Mouse (Mus musculus) regulatory T cell (primary cell): ENCODE results near the gene Mical3.
"Not testable (repeated sequence)": the region's sequence is repeated elsewhere in the genome, so short reads cannot be mapped to it uniquely, and the experiment has no call there.

Experiments used
- in situ Hi-C: fragments of 300-600 bp; cut with MboI, MseI; formaldehyde crosslinking; loops from one replicate; pipeline ENCODE4 v1.15.1; 2025; ENCODE audit warnings: high pct_unique_total_duplicates

Mical3 gene

DNA sequence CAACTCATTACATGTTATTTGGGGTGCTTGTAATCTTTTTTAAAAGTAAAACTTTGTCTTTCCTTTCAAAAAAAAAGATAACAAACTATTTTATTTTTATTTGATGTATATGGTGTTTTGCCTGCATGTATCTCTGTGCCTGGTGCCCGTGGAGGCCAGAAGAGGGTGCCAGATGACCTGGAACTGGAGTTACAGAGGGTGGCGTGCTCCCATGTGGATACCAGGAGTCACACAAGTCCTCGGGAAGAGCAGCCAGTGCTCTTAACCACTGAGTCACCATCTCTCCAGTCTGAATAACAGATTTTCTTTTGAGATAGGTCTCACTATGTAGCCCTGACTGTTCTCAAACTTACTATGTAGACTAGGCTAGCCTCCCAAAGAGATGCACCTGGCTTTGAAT is 221.3 kb downstream of the Mical3 start:
- in situ Hi-C loops: no loop called here

DNA sequence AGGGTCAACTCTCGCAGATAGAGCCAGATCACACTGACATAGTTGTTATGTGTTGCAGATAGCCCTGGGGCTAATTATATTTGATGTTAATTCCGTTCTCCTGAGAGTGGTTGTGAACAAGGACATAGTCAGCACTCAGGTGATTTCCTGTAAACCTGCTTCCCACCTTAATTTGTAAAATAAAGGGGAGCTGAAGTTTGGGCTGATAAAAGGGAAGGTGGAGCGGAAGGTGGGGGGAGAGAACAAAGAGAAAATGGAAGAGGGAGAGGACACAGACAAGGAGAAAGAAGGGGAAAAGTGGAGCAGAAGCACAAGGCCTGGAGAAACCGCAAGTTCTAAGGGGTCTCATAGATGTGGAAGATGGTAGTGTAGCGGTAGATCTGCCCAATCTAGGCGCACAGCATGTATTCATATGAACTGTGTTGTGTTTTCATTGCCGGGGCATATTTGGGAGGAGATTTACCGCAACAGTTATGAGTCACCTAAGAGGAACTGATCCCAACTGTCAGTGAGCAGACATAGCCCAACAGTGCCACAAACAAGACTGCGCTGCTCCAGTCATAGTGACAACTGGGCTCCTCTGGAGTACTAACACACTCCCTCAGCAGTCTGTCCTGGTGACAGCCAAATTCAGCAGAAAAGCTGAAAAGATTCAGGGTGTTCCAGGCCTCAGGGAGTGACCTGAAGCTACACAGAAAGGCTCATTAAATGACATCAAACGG is 222.8 kb downstream of the Mical3 start:
- in situ Hi-C loops: not testable (repeated sequence)

DNA sequence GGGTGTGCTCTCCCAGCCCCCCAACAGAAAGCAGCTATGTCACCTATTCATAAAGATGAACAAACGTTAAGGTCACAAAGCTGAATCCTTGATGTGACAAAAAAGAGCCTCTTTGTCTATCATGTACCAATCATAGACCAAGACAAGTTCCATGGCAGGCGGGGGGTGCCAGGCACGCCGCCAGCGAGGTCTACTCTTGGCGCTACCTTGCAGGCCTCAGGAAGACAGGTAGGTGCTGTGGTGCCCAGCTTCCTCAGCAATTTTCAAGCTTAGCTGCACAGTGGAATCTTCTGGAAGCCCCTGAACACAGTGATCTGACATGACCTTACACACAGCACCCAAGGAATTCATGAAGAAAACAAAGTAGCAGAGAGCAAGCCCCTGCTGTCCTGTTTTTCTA is 224.3 kb downstream of the Mical3 start:
- in situ Hi-C loops: no loop called here

GRCm38 (mm10) chr6:120905111-120905510 is 225.7 kb downstream of the Mical3 start:
- in situ Hi-C loops: no loop called here

- in situ Hi-C loops: no loop called here
Measured at GRCm38 (mm10) chr6:120903961-120904360, 226.8 kb downstream of the Mical3 start.

- in situ Hi-C loops: no loop called here
Measured at GRCm38 (mm10) chr6:120903450-120903912, 227.3 kb downstream of the Mical3 start.

DNA sequence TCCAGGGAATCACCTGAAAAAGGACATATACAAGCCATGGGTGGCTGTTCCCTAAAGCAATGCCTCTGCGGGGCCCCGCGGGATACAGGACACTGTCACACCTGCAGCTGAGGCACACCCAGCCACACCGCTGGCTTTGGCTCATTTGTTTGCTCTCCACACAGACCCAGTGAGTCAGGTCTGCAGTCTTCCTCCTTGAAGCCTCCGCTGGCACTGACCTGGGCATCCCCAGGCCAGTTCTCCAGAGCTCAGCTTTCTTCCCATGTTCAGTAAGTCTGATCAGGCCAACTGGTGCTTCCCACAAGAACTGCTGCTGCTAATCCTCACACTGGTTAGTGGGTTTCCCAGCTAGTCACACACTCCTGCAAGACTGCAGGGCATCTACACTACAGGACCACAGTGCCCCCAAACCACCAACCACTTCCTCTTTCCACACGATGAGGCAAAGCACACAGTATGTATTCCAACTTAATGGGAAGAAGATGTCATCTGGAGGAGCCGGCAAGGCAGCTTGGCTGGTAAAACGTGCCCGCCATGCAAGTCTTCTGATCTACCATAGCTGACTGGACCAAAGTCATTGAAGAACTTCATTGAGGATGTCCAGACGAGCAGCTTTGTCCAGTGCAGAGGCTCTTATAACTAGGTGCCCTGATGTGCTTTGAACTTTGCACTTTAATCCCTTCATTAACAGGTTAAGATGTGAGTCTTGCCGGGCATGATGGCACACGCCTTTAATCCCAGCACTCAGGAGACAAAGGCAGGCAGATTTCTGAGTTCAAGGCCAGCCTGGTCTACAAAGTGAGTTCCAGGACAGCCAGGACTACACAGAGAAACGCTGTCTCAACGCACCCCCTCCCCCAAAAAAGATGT is 228.8 kb downstream of the Mical3 start:
- in situ Hi-C loops: no loop called here

DNA sequence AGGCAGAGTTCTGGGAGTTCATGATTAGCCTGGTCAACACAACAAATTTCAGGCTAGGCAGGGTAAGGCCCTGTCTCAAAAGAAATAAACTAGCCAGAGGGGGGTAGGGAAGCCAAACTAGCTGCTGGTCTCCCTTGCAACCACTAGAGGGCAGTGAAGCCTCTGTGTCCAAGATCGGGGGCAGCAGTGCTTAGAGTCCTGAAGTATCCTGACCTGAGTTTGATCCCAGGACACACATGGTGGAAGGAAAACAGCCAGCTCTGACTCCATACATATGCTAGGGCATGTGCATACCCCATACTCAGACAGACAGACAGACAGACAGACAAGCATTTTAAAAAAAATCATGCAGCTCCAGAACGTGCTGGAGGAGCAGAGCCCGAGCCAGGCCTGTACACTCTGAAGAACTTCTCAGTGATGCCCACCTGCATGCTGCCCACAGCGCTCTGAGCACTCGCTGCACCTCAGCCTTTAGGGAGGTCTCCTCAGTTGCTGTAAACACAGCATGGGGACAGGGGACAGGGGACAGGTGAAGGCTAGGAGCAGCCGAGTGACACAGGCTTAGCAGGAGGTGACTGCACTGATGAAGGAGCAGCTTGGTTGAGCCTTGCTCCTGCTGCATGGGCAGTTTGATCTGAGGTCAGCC is 232.5 kb downstream of the Mical3 start:
- in situ Hi-C loops: no loop called here

- in situ Hi-C loops: no loop called here
Measured at GRCm38 (mm10) chr6:120894524-120894923, 236.3 kb downstream of the Mical3 start.

DNA sequence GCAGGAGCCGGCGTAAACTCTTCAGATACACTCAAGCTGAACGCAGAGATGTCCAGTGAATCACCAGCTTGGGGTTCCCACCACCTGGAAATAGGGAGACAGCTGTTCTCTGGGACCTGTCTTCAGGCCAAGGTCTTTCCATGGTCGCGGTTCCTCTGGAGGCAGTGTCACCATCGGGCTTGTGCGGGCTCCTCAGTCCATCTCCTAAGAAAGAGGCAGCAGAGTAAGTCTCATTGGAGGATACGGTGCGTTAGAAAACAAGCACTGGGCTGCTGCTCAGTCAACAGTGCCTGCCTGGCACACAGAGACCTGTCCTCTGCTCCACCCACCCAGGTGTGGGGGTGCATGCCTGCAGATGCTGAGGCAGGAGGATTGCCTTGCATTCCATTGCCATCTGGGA is 236.7 kb downstream of the Mical3 start:
- in situ Hi-C loops: no loop called here

GRCm38 (mm10) chr6:120886696-120887095 is 244.1 kb downstream of the Mical3 start:
- in situ Hi-C loops: no loop called here

DNA sequence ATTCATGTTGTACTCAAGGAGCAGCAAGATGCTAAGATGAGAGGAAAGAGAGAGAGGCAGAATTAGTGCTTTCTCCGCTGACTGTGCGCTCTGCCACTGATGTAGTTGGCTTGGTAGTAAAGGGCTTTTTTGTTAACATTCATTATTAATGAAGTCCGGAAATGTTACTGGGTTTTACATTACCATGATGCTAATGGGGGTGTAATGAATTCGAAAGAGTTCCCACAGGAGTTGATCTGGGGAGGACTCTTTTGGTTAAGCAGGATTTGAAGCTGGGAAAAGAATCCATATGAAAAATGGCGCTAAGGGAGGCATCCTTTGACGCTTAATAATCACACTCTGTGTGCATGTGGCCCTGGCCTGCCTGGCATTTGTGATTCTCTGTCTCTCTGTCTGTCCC is 246.4 kb downstream of the Mical3 start:
- in situ Hi-C loops: no loop called here
